Mouse (Mus musculus): Measurements from ENCODE around the gene Ubxn10. TPM values are rescaled to one million over a fixed set of nuclear protein-coding genes. Genes with fewer than 3 reads are reported as not detected.

Ubxn10 gene
- polyA plus RNA-seq, 1 experiment from 2014 or later, result 1.3 TPM

- 45% methylated on average over 10 of the region's 10 CpGs for WGBS
- no peaks in the 10 kb centered on the region for H3K36me3 ChIP-seq (ENCODE audit: control insufficient read depth, insufficient read depth)
- no peak overlapping the region for H3K9ac ChIP-seq (ENCODE audit: low read length)
- ATAC-seq (replicated peaks; ENCODE audit: extremely low read depth, insufficient read depth, low FRiP score), result no peak
- no peaks in the 10 kb centered on the region for H3K9me3 ChIP-seq (replicated peaks; ENCODE audit: control insufficient read depth, low read length)
- no peak overlapping the region for H3K27ac ChIP-seq (ENCODE audit: low read length)
- H3K4me3 ChIP-seq (ENCODE audit: low read length), result no peak overlapping the region
- H3K27me3 ChIP-seq (ENCODE audit: control insufficient read depth, insufficient read depth, low read length), result no peaks in the 10 kb centered on the region
- no peaks in the 10 kb centered on the region for H3K4me1 ChIP-seq (ENCODE audit: control insufficient read depth, insufficient read depth, low read length)
- H3K4me2 ChIP-seq (ENCODE audit: low read depth, low read length), result no peak overlapping the region
Observed at GRCm38 (mm10) chr4:138666521-138666920, 70.4 kb downstream of the Ubxn10 start.

GRCm38 (mm10) chr4:138659936-138660602 is 76.9 kb downstream of the Ubxn10 start:
- Histone ChIP-seq H3K27me3 (ENCODE audit: control insufficient read depth, insufficient read depth, low read length) (no peaks in the 10 kb centered on the region; the same call in 1 of the 2 replicates), H3K9ac (ENCODE audit: low read length) (no peak overlapping the region), H3K9me3 (replicated peaks; ENCODE audit: control insufficient read depth, low read length) (no peaks in the 10 kb centered on the region), H3K4me3 (ENCODE audit: low read length) (no peak overlapping the region), H3K4me2 (ENCODE audit: low read depth, low read length) (no peak overlapping the region), H3K4me1 (ENCODE audit: control insufficient read depth, insufficient read depth, low read length) (no peaks in the 10 kb centered on the region), H3K36me3 (ENCODE audit: control insufficient read depth, insufficient read depth) (no peaks in the 10 kb centered on the region), H3K27ac (ENCODE audit: low read length) (no peak overlapping the region)
- 62% methylated on average over 11 of the region's 11 CpGs for WGBS
- no peak for ATAC-seq (replicated peaks; ENCODE audit: extremely low read depth, insufficient read depth, low FRiP score)

Other genes with a start within 250 kb of the Ubxn10 start
- 0.08 TPM in 1 of 2 replicates, not detected in the other for gene Vwa5b1, start 101.3 kb downstream of the Ubxn10 start, polyA plus RNA-seq (2015; fragmentation: Nextera tagmentation; extraction: Ambion mirVana)
- gene Pla2g2c, start 12.4 kb downstream of the Ubxn10 start, polyA plus RNA-seq (2015; fragmentation: Nextera tagmentation; extraction: Ambion mirVana), result 0.17 TPM in 1 of 2 replicates, not detected in the other
- gene Pla2g2f, start 20.5 kb upstream of the Ubxn10 start, polyA plus RNA-seq (2015; fragmentation: Nextera tagmentation; extraction: Ambion mirVana), result 0.07 and 0.15 TPM in 2 replicates
- gene Pla2g2d, start 38.6 kb upstream of the Ubxn10 start, polyA plus RNA-seq (2015; fragmentation: Nextera tagmentation; extraction: Ambion mirVana), result 0.12 TPM in 1 of 2 replicates, not detected in the other
- 2.7 and 3.8 TPM in 2 replicates for gene Pla2g5, start 126.3 kb upstream of the Ubxn10 start, polyA plus RNA-seq (2015; fragmentation: Nextera tagmentation; extraction: Ambion mirVana)
- not detected in 2 replicates for gene Gm13030, start 136.8 kb upstream of the Ubxn10 start, polyA plus RNA-seq (2015; fragmentation: Nextera tagmentation; extraction: Ambion mirVana)
- 0.18 TPM in 1 of 2 replicates, not detected in the other for gene Pla2g2e, start 140.8 kb upstream of the Ubxn10 start, polyA plus RNA-seq (2015; fragmentation: Nextera tagmentation; extraction: Ambion mirVana)
- 3.0 and 3.3 TPM in 2 replicates for gene Otud3, start 176.8 kb upstream of the Ubxn10 start, polyA plus RNA-seq (2015; fragmentation: Nextera tagmentation; extraction: Ambion mirVana)
- 0.29 and 0.66 TPM in 2 replicates for gene Rnf186, start 229.9 kb upstream of the Ubxn10 start, polyA plus RNA-seq (2015; fragmentation: Nextera tagmentation; extraction: Ambion mirVana)
- gene Tmco4, start 235.7 kb upstream of the Ubxn10 start, polyA plus RNA-seq (2015; fragmentation: Nextera tagmentation; extraction: Ambion mirVana), result 7.0 and 8.3 TPM in 2 replicates